Mouse (Mus musculus): ENCODE results near the gene Zfp574. TPM values are rescaled to one million over a fixed set of nuclear protein-coding genes. Genes with fewer than 3 reads are reported as not detected.
A peak's percentile ranks its signal among the peaks of the same experiment; 100 is the strongest.

The Zfp574 gene
- polyA plus RNA-seq, 1 experiment: 36.6 TPM

GRCm38 (mm10) chr7:25047363-25047762, 25.0 kb upstream of the Zfp574 start:
- Histone ChIP-seq H3K27ac (ENCODE audit: insufficient read depth, low read length) (no peak overlapping the region), H3K4me3 (ENCODE audit: insufficient read depth, low read length) (no peak overlapping the region), H3K4me1 (ENCODE audit: control insufficient read depth, insufficient read depth, low read length) (peaks cover 11% of the 10 kb centered on the region)
- no peak for TF ChIP-seq CTCF (IDR thresholded peaks at IDR 0.05; ENCODE audit: extremely low read depth, insufficient read depth, low read length)
- no peak for TF ChIP-seq POLR2A (IDR thresholded peaks at IDR 0.05; ENCODE audit: extremely low read depth, insufficient read depth, low read length)

DNA sequence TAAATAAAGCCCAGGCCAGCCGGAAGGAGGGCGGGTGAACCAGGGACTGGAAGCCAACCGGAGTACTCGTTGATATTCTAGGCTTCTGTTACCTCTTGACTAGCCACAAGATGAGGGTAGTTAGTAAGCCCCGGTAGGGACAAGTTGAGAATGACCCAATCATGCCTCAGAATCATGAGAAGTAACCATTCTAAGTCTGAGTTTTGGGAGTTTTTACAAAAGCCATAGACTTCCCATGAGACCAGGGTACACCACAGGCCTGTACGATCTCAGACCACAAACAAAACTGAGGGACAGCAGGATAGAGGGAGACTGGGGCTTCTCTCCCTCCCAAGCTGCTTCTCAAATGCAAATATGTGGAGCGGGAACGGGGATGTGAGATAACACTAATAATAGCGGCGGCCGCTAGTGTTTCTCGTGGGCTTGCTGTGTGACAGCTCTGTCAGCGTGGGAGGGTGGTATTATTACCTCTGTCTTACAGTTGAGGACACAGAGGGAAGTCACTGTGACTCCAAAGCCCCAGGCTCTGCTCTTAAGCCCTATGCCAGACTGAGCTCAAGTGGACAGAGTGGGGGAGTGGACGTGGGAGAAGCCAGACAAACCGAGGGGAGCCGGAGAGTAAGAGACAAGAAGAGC, 23.0 kb upstream of the Zfp574 start:
- TF ChIP-seq POLR2A (IDR thresholded peaks at IDR 0.05; ENCODE audit: extremely low read depth, insufficient read depth, low read length): no peak
- TF ChIP-seq CTCF (IDR thresholded peaks at IDR 0.05; ENCODE audit: extremely low read depth, insufficient read depth, low read length): no peak
- Histone ChIP-seq H3K27ac (ENCODE audit: insufficient read depth, low read length) (peak overlapping the region; percentile 24), H3K4me3 (ENCODE audit: insufficient read depth, low read length) (no peak overlapping the region), H3K4me1 (ENCODE audit: control insufficient read depth, insufficient read depth, low read length) (peaks cover 9% of the 10 kb centered on the region)

DNA sequence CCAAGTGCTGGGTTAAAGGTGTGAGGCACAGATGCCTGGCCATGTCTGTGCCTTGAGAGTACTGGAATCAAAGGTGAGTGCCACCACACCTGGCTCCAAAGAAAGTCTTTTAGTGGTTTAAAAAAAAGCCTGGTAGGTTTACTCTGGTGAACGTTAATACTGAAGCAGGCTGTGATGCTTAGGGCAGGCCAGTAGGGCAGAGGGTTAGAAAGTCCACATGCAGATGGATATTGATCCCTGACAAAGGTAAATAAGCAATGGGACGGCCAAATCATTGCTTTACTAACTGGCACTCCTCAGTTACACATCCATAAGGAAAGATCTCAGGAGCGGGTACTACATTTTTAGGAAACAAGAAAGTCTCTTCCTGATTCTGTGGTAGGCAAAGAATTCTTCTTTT, 19.8 kb upstream of the Zfp574 start:
- H3K4me1 ChIP-seq (ENCODE audit: control insufficient read depth, insufficient read depth, low read length): peaks cover 7% of the 10 kb centered on the region
- no peak overlapping the region for H3K4me3 ChIP-seq (ENCODE audit: insufficient read depth, low read length)
- no peak for TF ChIP-seq CTCF (IDR thresholded peaks at IDR 0.05; ENCODE audit: extremely low read depth, insufficient read depth, low read length)
- no peak for TF ChIP-seq POLR2A (IDR thresholded peaks at IDR 0.05; ENCODE audit: extremely low read depth, insufficient read depth, low read length)
- H3K27ac ChIP-seq (ENCODE audit: insufficient read depth, low read length): no peak overlapping the region

- Histone ChIP-seq H3K27ac (ENCODE audit: insufficient read depth, low read length) (no peak overlapping the region), H3K4me1 (ENCODE audit: control insufficient read depth, insufficient read depth, low read length) (no peaks in the 10 kb centered on the region; the same call in 1 of the 2 replicates)
- TF ChIP-seq POLR2A (IDR thresholded peaks at IDR 0.05; ENCODE audit: extremely low read depth, insufficient read depth, low read length): no peak
- TF ChIP-seq CTCF (IDR thresholded peaks at IDR 0.05; ENCODE audit: extremely low read depth, insufficient read depth, low read length): no peak
These were observed 15.4 kb upstream of the Zfp574 start for GRCm38 (mm10) chr7:25056951-25057350.

GRCm38 (mm10) chr7:25057888-25058287, 14.5 kb upstream of the Zfp574 start:
- no peak overlapping the region for H3K4me3 ChIP-seq (ENCODE audit: insufficient read depth, low read length)
- H3K4me1 ChIP-seq (ENCODE audit: control insufficient read depth, insufficient read depth, low read length): no peaks in the 10 kb centered on the region; the same call in 1 of the 2 replicates
- TF ChIP-seq POLR2A (IDR thresholded peaks at IDR 0.05; ENCODE audit: extremely low read depth, insufficient read depth, low read length) (no peak), CTCF (IDR thresholded peaks at IDR 0.05; ENCODE audit: extremely low read depth, insufficient read depth, low read length) (no peak)
- H3K27ac ChIP-seq (ENCODE audit: insufficient read depth, low read length): no peak overlapping the region

More at GRCm38 (mm10) chr7:25056951-25057350, 15.4 kb upstream of the Zfp574 start:
- H3K4me3 ChIP-seq (ENCODE audit: insufficient read depth, low read length): no peak overlapping the region

- TF ChIP-seq CTCF (IDR thresholded peaks at IDR 0.05; ENCODE audit: extremely low read depth, insufficient read depth, low read length): no peak
- no peak for TF ChIP-seq POLR2A (IDR thresholded peaks at IDR 0.05; ENCODE audit: extremely low read depth, insufficient read depth, low read length)
- Histone ChIP-seq H3K4me1 (ENCODE audit: control insufficient read depth, insufficient read depth, low read length) (no peaks in the 10 kb centered on the region; the same call in none of the 2 replicates), H3K4me3 (ENCODE audit: insufficient read depth, low read length) (no peak overlapping the region), H3K27ac (ENCODE audit: insufficient read depth, low read length) (no peak overlapping the region)
These were observed 14.0 kb upstream of the Zfp574 start for GRCm38 (mm10) chr7:25058394-25058793.

DNA sequence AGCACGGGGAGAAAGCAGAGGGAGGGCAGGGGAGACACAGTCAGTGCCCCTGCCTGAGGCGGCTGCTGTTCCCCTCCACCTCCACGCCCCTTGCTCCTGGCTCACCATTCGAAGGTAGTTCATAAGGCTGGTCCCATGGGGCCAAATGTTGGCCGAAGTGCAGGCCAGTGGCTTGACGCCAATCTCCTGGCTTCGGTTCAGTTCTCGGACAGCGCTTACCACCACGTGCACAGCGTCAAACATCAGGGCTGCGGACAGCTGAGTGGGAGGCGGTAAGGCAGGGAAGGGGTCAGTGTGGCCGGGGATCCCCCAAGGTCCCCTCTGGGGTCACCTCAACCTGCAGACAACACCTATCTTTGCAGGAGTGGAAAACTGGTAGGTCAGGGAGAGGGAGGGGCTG, 13.5 kb upstream of the Zfp574 start:
- H3K27ac ChIP-seq (ENCODE audit: insufficient read depth, low read length): no peak overlapping the region
- TF ChIP-seq CTCF (IDR thresholded peaks at IDR 0.05; ENCODE audit: extremely low read depth, insufficient read depth, low read length) (no peak), POLR2A (IDR thresholded peaks at IDR 0.05; ENCODE audit: extremely low read depth, insufficient read depth, low read length) (no peak)
- peaks cover 2% of the 10 kb centered on the region for H3K4me1 ChIP-seq (ENCODE audit: control insufficient read depth, insufficient read depth, low read length)
- H3K4me3 ChIP-seq (ENCODE audit: insufficient read depth, low read length): no peak overlapping the region

GRCm38 (mm10) chr7:25063346-25063745, 9.0 kb upstream of the Zfp574 start:
- Histone ChIP-seq H3K4me1 (ENCODE audit: control insufficient read depth, insufficient read depth, low read length) (peaks cover 3% of the 10 kb centered on the region), H3K4me3 (ENCODE audit: insufficient read depth, low read length) (no peak overlapping the region), H3K27ac (ENCODE audit: insufficient read depth, low read length) (no peak overlapping the region)
- TF ChIP-seq POLR2A (IDR thresholded peaks at IDR 0.05; ENCODE audit: extremely low read depth, insufficient read depth, low read length) (no peak), CTCF (IDR thresholded peaks at IDR 0.05; ENCODE audit: extremely low read depth, insufficient read depth, low read length) (no peak)

DNA sequence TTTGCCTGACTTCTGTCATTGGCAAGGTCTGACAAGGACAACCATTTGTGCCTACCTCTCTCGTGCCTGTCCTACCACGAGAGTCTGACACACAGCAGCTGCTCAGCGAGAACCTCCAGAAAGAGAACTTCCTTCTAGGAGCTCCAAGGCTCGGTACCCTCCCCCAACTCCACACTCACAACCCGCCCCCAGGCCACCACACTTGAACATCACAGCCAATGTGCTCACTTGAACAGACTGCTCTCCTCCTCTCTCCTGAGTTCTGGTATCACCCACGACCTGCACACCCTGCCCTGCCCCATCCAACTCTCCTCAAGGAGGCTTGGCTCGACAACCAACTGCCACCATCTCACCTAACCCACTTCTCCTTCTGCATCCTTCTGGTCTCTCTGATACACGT, 8.5 kb upstream of the Zfp574 start:
- Histone ChIP-seq H3K4me1 (ENCODE audit: control insufficient read depth, insufficient read depth, low read length) (peaks cover 3% of the 10 kb centered on the region), H3K4me3 (ENCODE audit: insufficient read depth, low read length) (no peak overlapping the region), H3K27ac (ENCODE audit: insufficient read depth, low read length) (no peak overlapping the region)
- TF ChIP-seq CTCF (IDR thresholded peaks at IDR 0.05; ENCODE audit: extremely low read depth, insufficient read depth, low read length) (no peak), POLR2A (IDR thresholded peaks at IDR 0.05; ENCODE audit: extremely low read depth, insufficient read depth, low read length) (no peak)

DNA sequence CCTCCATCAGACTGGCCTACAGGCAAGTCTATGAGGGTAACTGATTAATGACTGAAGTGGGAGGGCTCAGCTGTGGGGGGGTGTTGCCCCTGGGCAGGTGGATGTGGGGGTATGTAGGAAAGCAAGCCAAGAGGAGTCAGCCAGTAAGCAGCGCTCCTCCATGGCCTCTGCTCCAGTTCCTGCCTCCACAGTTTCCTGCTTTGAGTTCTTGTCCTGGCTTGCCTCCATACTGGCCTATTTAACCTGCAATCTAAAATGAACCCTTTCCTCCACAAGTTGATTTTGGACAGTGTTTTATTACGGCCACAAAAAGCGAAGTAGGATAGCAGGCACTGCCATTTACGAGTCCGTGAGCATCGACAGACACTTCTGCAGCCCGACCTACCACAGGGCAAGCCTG, 5.0 kb upstream of the Zfp574 start:
- Histone ChIP-seq H3K4me3 (ENCODE audit: insufficient read depth, low read length) (no peak overlapping the region), H3K27ac (ENCODE audit: insufficient read depth, low read length) (no peak overlapping the region), H3K4me1 (ENCODE audit: control insufficient read depth, insufficient read depth, low read length) (peaks cover 5% of the 10 kb centered on the region)
- TF ChIP-seq POLR2A (IDR thresholded peaks at IDR 0.05; ENCODE audit: extremely low read depth, insufficient read depth, low read length): no peak
- no peak for TF ChIP-seq CTCF (IDR thresholded peaks at IDR 0.05; ENCODE audit: extremely low read depth, insufficient read depth, low read length)

All from cortical plate, adult 2 months (tissue).